25 mouse cellular contexts compared by ENCODE assay signal in genomic region chr11:69970775-69971174, GRCm38 (mm10). TPM values are rescaled to one million over a fixed set of nuclear protein-coding genes. Genes with fewer than 3 reads are reported as not detected.
DNase-seq lines count a peak whose midpoint lies in the region; ATAC-seq and TF ChIP-seq lines count a peak whose summit lies in the region.
"Had no signal": no experiment of that assay in that cellular context is flagged by ENCODE, and none has a peak within 500 bp of the region (broad histone marks: within the 10 kb centered on the region; RNA-seq: fewer than 3 reads in every experiment).

No protein-coding gene starts in this region.

- 79% methylated on average over 3 of the region's 3 CpGs for WGBS in heart, adult 2 months
- 47% methylated on average over 3 of the region's 3 CpGs for WGBS in intestine, postnatal 0 days
- 60% methylated on average over 3 of the region's 3 CpGs for WGBS in stomach, embryonic 15.5 days

- peak overlapping the region; percentile 52 for H3K4me2 ChIP-seq in CH12.LX (ENCODE audit: insufficient read depth, low read depth, poor library complexity, severe bottlenecking)
- 0 out of 2 replicates have a peak overlapping the region, but pooled peaks have one; percentile 2 for H3K4me2 ChIP-seq in intestine, postnatal 0 days (replicated peaks; ENCODE audit: low read depth)
- no peak overlapping the region for H3K4me2 ChIP-seq in stomach, embryonic 15.5 days
- H3K4me2 ChIP-seq: embryonic facial prominence, embryonic 13.5 days; forebrain, embryonic 12.5 days; heart, embryonic 11.5 days; heart, embryonic 15.5 days; hindbrain, embryonic 13.5 days had no signal

- H3K27ac ChIP-seq in heart, adult 2 months: no peak overlapping the region
- peak overlapping the region; percentile 81 for H3K27ac ChIP-seq in CH12.LX (ENCODE audit: insufficient read depth, low read depth)
- peak overlapping the region; percentile 17; the same call in 1 of the 2 replicates for H3K27ac ChIP-seq in intestine, postnatal 0 days (ENCODE audit: low read depth, low read length)
- H3K27ac ChIP-seq in stomach, embryonic 15.5 days: 0 out of 2 replicates have a peak overlapping the region, but pooled peaks have one; percentile 31
- H3K27ac ChIP-seq: embryonic facial prominence, embryonic 13.5 days; forebrain, embryonic 12.5 days; gastrocnemius, adult 2 months; heart, embryonic 15.5 days; hindbrain, embryonic 13.5 days; hindbrain, postnatal 0 days had no signal

- no peak for TF ChIP-seq CTCF in heart, adult 2 months (IDR thresholded peaks at IDR 0.05)
- TF ChIP-seq CTCF in CH12.LX (conservative IDR thresholded peaks at IDR 0.05 in 1 of 2, IDR thresholded peaks at IDR 0.05 in 1 of 2; ENCODE audit: low read depth in 2 of 2, low read length in 2 of 2): no peak
- TF ChIP-seq CTCF in intestine, postnatal 0 days (IDR thresholded peaks at IDR 0.05; ENCODE audit: low read depth): no peak

- H3K9me3 ChIP-seq in CH12.LX (replicated peaks; ENCODE audit: low read length): peaks cover 12% of the 10 kb centered on the region
- H3K9me3 ChIP-seq in intestine, postnatal 0 days (ENCODE audit: control insufficient read depth): no peaks in the 10 kb centered on the region
- H3K9me3 ChIP-seq in stomach, embryonic 15.5 days: no peaks in the 10 kb centered on the region
- H3K9me3 ChIP-seq: embryonic facial prominence, embryonic 13.5 days; forebrain, embryonic 12.5 days; heart, embryonic 15.5 days; hindbrain, embryonic 13.5 days had no signal

- no peak for ATAC-seq in intestine, postnatal 0 days
- ATAC-seq in stomach, embryonic 15.5 days (ENCODE audit: insufficient read depth, low FRiP score, low read depth): no peak
- ATAC-seq: forebrain, postnatal 0 days; hindbrain, postnatal 0 days had no signal

- H3K79me2 ChIP-seq in heart, adult 2 months (replicated peaks; ENCODE audit: control insufficient read depth, insufficient read depth, low read length): no peaks in the 10 kb centered on the region
- H3K79me2 ChIP-seq in CH12.LX (replicated peaks; ENCODE audit: control insufficient read depth, extremely low read depth, insufficient read depth, poor library complexity, severe bottlenecking): 0 out of 2 replicates have a peak, but pooled peaks cover 2% of the 10 kb centered on the region

- no peak for TF ChIP-seq EP300 in heart, adult 2 months (IDR thresholded peaks at IDR 0.05; ENCODE audit: insufficient read depth, low read depth, low read length)
- TF ChIP-seq EP300 in CH12.LX (IDR thresholded peaks at IDR 0.05; ENCODE audit: low read length): no peak

- H3K36me3 ChIP-seq in heart, adult 2 months (ENCODE audit: control insufficient read depth, insufficient read depth, low read length): no peaks in the 10 kb centered on the region
- H3K36me3 ChIP-seq in CH12.LX (replicated peaks in 1 of 2; ENCODE audit: control insufficient read depth in 1 of 2, insufficient read depth in 1 of 2, low read length in 1 of 2): peaks cover 44 to 73% of the 10 kb centered on the region in 2 experiments
- peaks cover 40% of the 10 kb centered on the region for H3K36me3 ChIP-seq in intestine, postnatal 0 days (ENCODE audit: control insufficient read depth, insufficient read depth)
- peaks cover 29% of the 10 kb centered on the region for H3K36me3 ChIP-seq in stomach, embryonic 15.5 days

- TF ChIP-seq RAD21 in CH12.LX (IDR thresholded peaks at IDR 0.05; ENCODE audit: low read depth, low read length): no peak

- intact Hi-C loops in heart, adult 2 months (cut with DNase I): no loop called here

- peak; percentile 78 for DNase-seq in heart, adult 11 months
- no peak for DNase-seq in heart, adult 2 months
- DNase-seq in CH12.LX (ENCODE audit: extremely low read depth): peak; percentile 66
- DNase-seq in layer of hippocampus, postnatal 25 days (ENCODE audit: extremely low spot score in 1 of 2, low spot score in 1 of 2): no peak
- no peak for DNase-seq in urinary bladder, adult 18-20 months (ENCODE audit: low spot score in 2 of 2)
- no peak for DNase-seq in cerebellum, adult 9-10 months
- DNase-seq: adrenal gland, postnatal 14 days; cerebellum, adult 11-12 months; cerebellum, adult 9-11 months; cerebellum, postnatal 36 days; forebrain, postnatal 0 days; gastrocnemius, adult 2 months; gastrocnemius, postnatal 25 days; heart, postnatal 14 days had no signal

- peaks cover 4% of the 10 kb centered on the region; the same call in 1 of the 2 replicates for H3K27me3 ChIP-seq in heart, adult 2 months (ENCODE audit: control insufficient read depth, insufficient read depth, low read length)
- no peaks in the 10 kb centered on the region for H3K27me3 ChIP-seq in CH12.LX (replicated peaks)
- no peaks in the 10 kb centered on the region for H3K27me3 ChIP-seq in intestine, postnatal 0 days (replicated peaks; ENCODE audit: control insufficient read depth, insufficient read depth, low read length)
- peaks cover 16% of the 10 kb centered on the region for H3K27me3 ChIP-seq in stomach, embryonic 15.5 days (replicated peaks)

- H3K4me1 ChIP-seq in heart, adult 2 months (ENCODE audit: control insufficient read depth, insufficient read depth, low read length): peaks cover 2% of the 10 kb centered on the region; the same call in 1 of the 2 replicates
- peaks cover 14 to 49% of the 10 kb centered on the region in 2 experiments for H3K4me1 ChIP-seq in CH12.LX (ENCODE audit: control insufficient read depth in 1 of 2, insufficient read depth in 2 of 2)
- H3K4me1 ChIP-seq in intestine, postnatal 0 days (replicated peaks; ENCODE audit: control insufficient read depth, insufficient read depth, low read length): no peaks in the 10 kb centered on the region
- H3K4me1 ChIP-seq in stomach, embryonic 15.5 days: peaks cover 10% of the 10 kb centered on the region; the same call in 1 of the 2 replicates

- dilution Hi-C loops in CH12.LX (cut with MboI; ENCODE audit: extremely low pct_ligation_motif_present, extremely low pct_unique_long_range_greater_than_20kb, low sequenced_read_pairs): no loop called here

- H3K9ac ChIP-seq in heart, adult 2 months (ENCODE audit: low read depth, low read length): no peak overlapping the region
- H3K9ac ChIP-seq in CH12.LX (ENCODE audit: insufficient read depth, low read depth): no peak overlapping the region
- H3K9ac ChIP-seq in intestine, postnatal 0 days (ENCODE audit: low read depth, low read length): no peak overlapping the region
- no peak overlapping the region for H3K9ac ChIP-seq in stomach, embryonic 15.5 days
- H3K9ac ChIP-seq: embryonic facial prominence, embryonic 13.5 days; forebrain, embryonic 12.5 days; forebrain, postnatal 0 days; heart, embryonic 15.5 days; hindbrain, embryonic 13.5 days had no signal

- no peak overlapping the region for H3K4me3 ChIP-seq in heart, adult 2 months
- peak overlapping the region in 1 of 3 experiments; percentile 1 for H3K4me3 ChIP-seq in CH12.LX (replicated peaks in 1 of 3; ENCODE audit: low read depth in 2 of 3, low read length in 2 of 3, poor library complexity in 1 of 3)
- H3K4me3 ChIP-seq in intestine, postnatal 0 days (ENCODE audit: low read depth, low read length): no peak overlapping the region
- no peak overlapping the region for H3K4me3 ChIP-seq in stomach, embryonic 15.5 days (replicated peaks)
- H3K4me3 ChIP-seq: embryonic facial prominence, embryonic 13.5 days; forebrain, embryonic 12.5 days; gastrocnemius, adult 2 months; heart, embryonic 15.5 days; hindbrain, embryonic 13.5 days had no signal

- in situ Hi-C loops in CH12.LX (cut with MboI; ENCODE audit: low pct_ligation_motif_present, low pct_unique_long_range_greater_than_20kb, low sequenced_read_pairs): no loop called here

- TF ChIP-seq POLR2A in heart, adult 2 months (IDR thresholded peaks at IDR 0.05; ENCODE audit: insufficient read depth, low read depth, low read length): no peak
- TF ChIP-seq POLR2A in CH12.LX (IDR thresholded peaks at IDR 0.05; ENCODE audit: low read depth, low read length): no peak

RNA-seq across cellular contexts. Expression of gene Cldn7, which starts 6.2 kb away (rescaled TPM):
- total RNA-seq in heart, adult 2 months (2021): not detected
- 0.50 and 3.5 TPM in 2 replicates for polyA plus RNA-seq in heart, adult 2 months (2012; rRNA removed)
- not detected in 2 replicates for total RNA-seq in CH12.LX (2012; rRNA removed)
- total RNA-seq in CH12.LX (2014; rRNA removed): not detected in 2 replicates
- polyA plus RNA-seq in CH12.LX (2012; ENCODE audit: insufficient read length, low read depth): not detected in 2 replicates
- polyA plus RNA-seq in intestine, postnatal 0 days (2015; fragmentation: Nextera tagmentation; extraction: Ambion mirVana): 1,243 and 1,341 TPM in 2 replicates
- 438 and 517 TPM in 2 replicates for polyA plus RNA-seq in stomach, embryonic 15.5 days (2015; fragmentation: Nextera tagmentation; extraction: Ambion mirVana)
- not detected for total RNA-seq in layer of hippocampus, postnatal 25 days (2021)
- total RNA-seq: forebrain, postnatal 0 days; G1E; gastrocnemius, adult 2 months; granulocyte monocyte progenitor cell, adult 5-6 weeks; hindbrain, postnatal 0 days had no signal
- polyA plus RNA-seq: G1E had no signal

RNA-seq across cellular contexts. Expression of gene Ctdnep1, which starts 10.2 kb away (rescaled TPM):
- 100 to 1,000 TPM; 143 to 144 TPM for total RNA-seq in heart, adult 2 months (2021)
- 138 and 190 TPM in 2 replicates for polyA plus RNA-seq in heart, adult 2 months (2012; rRNA removed)
- total RNA-seq in CH12.LX (2012; rRNA removed): 61.8 and 66.7 TPM in 2 replicates
- total RNA-seq in CH12.LX (2014; rRNA removed): 37.7 and 42.9 TPM in 2 replicates
- polyA plus RNA-seq in CH12.LX (2012; ENCODE audit: insufficient read length, low read depth): 143 and 171 TPM in 2 replicates
- polyA plus RNA-seq in intestine, postnatal 0 days (2015; fragmentation: Nextera tagmentation; extraction: Ambion mirVana): 23.2 and 24.1 TPM in 2 replicates
- 23.0 and 23.2 TPM in 2 replicates for polyA plus RNA-seq in stomach, embryonic 15.5 days (2015; fragmentation: Nextera tagmentation; extraction: Ambion mirVana)
- total RNA-seq in layer of hippocampus, postnatal 25 days (2021): 100 to 1,000 TPM; 107 to 116 TPM

RNA-seq across cellular contexts. Expression of gene Elp5, which starts 11.5 kb away (rescaled TPM):
- total RNA-seq in heart, adult 2 months (2021): 10 to 100 TPM; 39.0 to 42.2 TPM
- polyA plus RNA-seq in heart, adult 2 months (2012; rRNA removed): 61.6 and 78.5 TPM in 2 replicates
- total RNA-seq in CH12.LX (2012; rRNA removed) (95.9 and 115 TPM in 2 replicates), CH12.LX (2014; rRNA removed) (111 and 119 TPM in 2 replicates)
- polyA plus RNA-seq in CH12.LX (2012; ENCODE audit: insufficient read length, low read depth): 177 and 182 TPM in 2 replicates
- 56.8 and 57.7 TPM in 2 replicates for polyA plus RNA-seq in intestine, postnatal 0 days (2015; fragmentation: Nextera tagmentation; extraction: Ambion mirVana)
- polyA plus RNA-seq in stomach, embryonic 15.5 days (2015; fragmentation: Nextera tagmentation; extraction: Ambion mirVana): 92.9 and 99.4 TPM in 2 replicates
- total RNA-seq in layer of hippocampus, postnatal 25 days (2021): 10 to 100 TPM; 77.1 to 82.2 TPM

RNA-seq across cellular contexts. Expression of gene Gabarap, which starts 20.2 kb away (rescaled TPM):
- total RNA-seq in heart, adult 2 months (2021): 100 to 1,000 TPM; 284 to 340 TPM
- 469 and 750 TPM in 2 replicates for polyA plus RNA-seq in heart, adult 2 months (2012; rRNA removed)
- 182 and 189 TPM in 2 replicates for total RNA-seq in CH12.LX (2012; rRNA removed)
- 187 and 213 TPM in 2 replicates for total RNA-seq in CH12.LX (2014; rRNA removed)
- 352 and 386 TPM in 2 replicates for polyA plus RNA-seq in CH12.LX (2012; ENCODE audit: insufficient read length, low read depth)
- polyA plus RNA-seq in intestine, postnatal 0 days (2015; fragmentation: Nextera tagmentation; extraction: Ambion mirVana): 1,065 and 1,136 TPM in 2 replicates
- 459 and 473 TPM in 2 replicates for polyA plus RNA-seq in stomach, embryonic 15.5 days (2015; fragmentation: Nextera tagmentation; extraction: Ambion mirVana)
- 100 to 1,000 TPM; 229 to 258 TPM for total RNA-seq in layer of hippocampus, postnatal 25 days (2021)

RNA-seq across cellular contexts. Expression of gene Slc2a4, which starts 22.8 kb away (rescaled TPM):
- 100 to 1,000 TPM; 363 to 456 TPM for total RNA-seq in heart, adult 2 months (2021)
- 516 and 737 TPM in 2 replicates for polyA plus RNA-seq in heart, adult 2 months (2012; rRNA removed)
- total RNA-seq in CH12.LX (2012; rRNA removed) (2.2 and 2.6 TPM in 2 replicates), CH12.LX (2014; rRNA removed) (3.1 and 3.8 TPM in 2 replicates)
- polyA plus RNA-seq in CH12.LX (2012; ENCODE audit: insufficient read length, low read depth): 2.3 and 2.4 TPM in 2 replicates
- polyA plus RNA-seq in intestine, postnatal 0 days (2015; fragmentation: Nextera tagmentation; extraction: Ambion mirVana): 18.3 and 18.7 TPM in 2 replicates
- 26.3 and 28.9 TPM in 2 replicates for polyA plus RNA-seq in stomach, embryonic 15.5 days (2015; fragmentation: Nextera tagmentation; extraction: Ambion mirVana)
- 1 to 10 TPM; 2.2 to 4.0 TPM for total RNA-seq in layer of hippocampus, postnatal 25 days (2021)
- total RNA-seq: granulocyte monocyte progenitor cell, adult 5-6 weeks; hematopoietic stem cell, adult 5-6 weeks had no signal

Comparison
In these comparisons a context has a peak if more than half of its experiments do, and no peak if none do; other contexts are left out.
1. DNase-seq: peak in heart, adult 11 months (single experiment) and CH12.LX (single experiment); none in heart, adult 2 months (0 of 2), layer of hippocampus, postnatal 25 days (0 of 2), urinary bladder, adult 18-20 months (0 of 2) and cerebellum, adult 9-10 months (single experiment).
2. RNA of gene Cldn7, which starts 6.2 kb away (polyA plus RNA-seq): 1,243 to 1,341 TPM in intestine, postnatal 0 days and 438 to 517 TPM in stomach, embryonic 15.5 days; 0.50 to 3.5 TPM in heart, adult 2 months and not detected in CH12.LX; every median in the first group is over 10 times any median in the second.